Mouse (Mus musculus): Measurements from ENCODE around the gene Slc6a17. TPM values are rescaled to one million over a fixed set of nuclear protein-coding genes. Genes with fewer than 3 reads are reported as not detected.

The Slc6a17 gene
- total and polyA plus RNA-seq, 3 experiments, result 2.1 to 2.8 (median 2.3) TPM

DNA sequence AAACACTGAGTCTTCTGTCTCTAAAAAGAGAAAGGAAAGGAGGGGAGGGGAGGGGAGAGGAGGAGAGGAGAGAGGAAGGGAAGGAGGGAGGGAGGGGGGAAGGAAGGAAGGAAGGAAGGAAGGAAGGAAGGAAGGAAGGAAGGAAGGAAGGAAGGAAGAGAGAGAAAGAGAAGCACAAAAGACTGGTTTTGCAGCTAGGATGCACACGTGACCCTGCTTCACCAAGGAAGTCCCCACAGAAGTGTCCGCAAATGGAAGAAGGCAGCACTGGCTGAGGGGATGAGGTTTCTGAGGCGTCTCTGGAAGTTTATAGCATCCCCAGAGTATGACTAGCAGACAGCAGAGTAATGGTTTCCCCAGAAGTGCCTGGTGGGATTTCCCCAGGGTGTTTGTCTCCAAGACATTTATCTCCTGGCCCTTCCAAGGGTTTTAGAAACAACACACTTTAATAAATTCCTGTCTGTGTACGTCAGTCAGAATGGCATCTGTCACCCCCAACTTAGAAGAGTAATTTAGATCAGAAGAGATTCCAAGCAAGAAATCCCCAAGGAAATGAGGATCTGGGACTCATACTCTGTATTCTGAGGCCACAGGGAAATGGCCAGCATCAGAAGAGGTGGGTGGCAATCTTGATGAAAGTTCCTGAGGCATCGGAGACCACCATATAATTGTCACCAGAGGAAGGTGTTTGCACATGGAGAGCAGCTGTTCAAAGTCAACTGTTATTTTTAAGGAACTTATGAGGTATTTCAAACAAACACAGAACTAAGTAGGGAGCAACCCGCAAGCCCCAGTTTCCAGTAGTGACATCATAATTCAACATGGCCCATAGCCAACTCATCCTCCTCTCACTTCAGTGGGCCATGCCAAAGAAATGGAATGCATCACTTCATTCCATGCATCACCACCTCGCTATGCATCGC is 25.6 kb upstream of the Slc6a17 start:
- no peaks in the 10 kb centered on the region for H3K27me3 ChIP-seq (ENCODE audit: control insufficient read depth, insufficient read depth, low read length)
- no peaks in the 10 kb centered on the region for H3K36me3 ChIP-seq (ENCODE audit: control insufficient read depth, insufficient read depth, low read length)
- DNase-seq, result no peak
- intact Hi-C loops (cut with DNase I), result no loop called here
- H3K9ac ChIP-seq (ENCODE audit: low read depth, low read length), result no peak overlapping the region
- TF ChIP-seq EP300 (IDR thresholded peaks at IDR 0.05; ENCODE audit: insufficient read depth, low read depth, low read length), result no peak
- no peak for TF ChIP-seq CTCF (IDR thresholded peaks at IDR 0.05)
- no peak for TF ChIP-seq POLR2A (IDR thresholded peaks at IDR 0.05; ENCODE audit: insufficient read depth, low read depth, low read length)
- no peak overlapping the region for H3K4me3 ChIP-seq
- H3K79me2 ChIP-seq (replicated peaks; ENCODE audit: control insufficient read depth, insufficient read depth, low read length), result no peaks in the 10 kb centered on the region
- whole genome bisulfite sequencing, result 71% methylated on average over 8 of the region's 8 CpGs
- H3K4me1 ChIP-seq (ENCODE audit: control insufficient read depth, insufficient read depth, low read length), result no peaks in the 10 kb centered on the region
- H3K27ac ChIP-seq, result no peak overlapping the region

DNA sequence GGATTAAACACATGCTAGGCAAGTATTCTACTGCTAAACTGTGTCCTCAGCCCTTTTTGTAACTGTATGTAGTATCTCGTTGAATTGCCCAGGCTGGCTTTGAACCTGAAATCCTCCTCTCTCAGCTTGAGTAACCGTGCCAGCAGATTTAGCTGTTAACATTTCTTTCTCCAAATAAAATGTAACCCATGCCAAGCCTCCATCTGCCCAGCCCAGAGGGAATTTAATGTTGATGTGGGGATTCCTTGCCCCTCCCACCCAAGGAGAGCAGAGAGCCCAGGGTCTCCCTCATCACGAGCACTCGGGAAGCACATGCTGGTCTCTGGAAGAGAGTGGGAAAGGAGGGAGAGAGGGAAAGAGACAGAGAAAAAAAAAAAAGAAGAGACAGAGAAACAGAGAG is 24.8 kb upstream of the Slc6a17 start:
- 61% methylated on average over 4 of the region's 4 CpGs for WGBS
- Histone ChIP-seq H3K9ac (ENCODE audit: low read depth, low read length) (no peak overlapping the region), H3K79me2 (replicated peaks; ENCODE audit: control insufficient read depth, insufficient read depth, low read length) (no peaks in the 10 kb centered on the region), H3K4me3 (no peak overlapping the region), H3K4me1 (ENCODE audit: control insufficient read depth, insufficient read depth, low read length) (no peaks in the 10 kb centered on the region), H3K27ac (no peak overlapping the region), H3K27me3 (ENCODE audit: control insufficient read depth, insufficient read depth, low read length) (no peaks in the 10 kb centered on the region), H3K36me3 (ENCODE audit: control insufficient read depth, insufficient read depth, low read length) (no peaks in the 10 kb centered on the region)
- no peak for TF ChIP-seq POLR2A (IDR thresholded peaks at IDR 0.05; ENCODE audit: insufficient read depth, low read depth, low read length)
- TF ChIP-seq EP300 (IDR thresholded peaks at IDR 0.05; ENCODE audit: insufficient read depth, low read depth, low read length), result no peak
- TF ChIP-seq CTCF (IDR thresholded peaks at IDR 0.05), result no peak
- no peak for DNase-seq
- intact Hi-C loops (cut with DNase I), result no loop called here

DNA sequence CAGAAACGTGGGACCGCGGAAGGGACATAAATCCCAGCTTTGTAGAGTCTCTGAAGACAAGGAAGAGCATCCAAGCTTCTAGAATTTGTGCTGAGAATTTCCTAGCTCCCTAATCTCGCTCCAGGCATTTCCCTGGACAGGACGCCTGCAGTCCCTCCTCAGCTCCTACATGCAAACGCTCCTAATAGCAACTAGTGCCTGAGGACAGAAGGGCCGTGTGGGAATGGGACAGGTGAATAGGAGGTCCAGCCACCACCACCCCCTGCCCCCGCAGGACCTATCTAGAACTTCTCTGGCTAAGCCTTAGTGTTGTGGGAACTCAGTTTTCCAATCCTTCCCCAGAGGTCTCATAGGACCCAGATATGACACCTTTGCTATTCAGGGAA is 19.7 kb upstream of the Slc6a17 start:
- no peak overlapping the region for H3K9ac ChIP-seq (ENCODE audit: low read depth, low read length)

DNA sequence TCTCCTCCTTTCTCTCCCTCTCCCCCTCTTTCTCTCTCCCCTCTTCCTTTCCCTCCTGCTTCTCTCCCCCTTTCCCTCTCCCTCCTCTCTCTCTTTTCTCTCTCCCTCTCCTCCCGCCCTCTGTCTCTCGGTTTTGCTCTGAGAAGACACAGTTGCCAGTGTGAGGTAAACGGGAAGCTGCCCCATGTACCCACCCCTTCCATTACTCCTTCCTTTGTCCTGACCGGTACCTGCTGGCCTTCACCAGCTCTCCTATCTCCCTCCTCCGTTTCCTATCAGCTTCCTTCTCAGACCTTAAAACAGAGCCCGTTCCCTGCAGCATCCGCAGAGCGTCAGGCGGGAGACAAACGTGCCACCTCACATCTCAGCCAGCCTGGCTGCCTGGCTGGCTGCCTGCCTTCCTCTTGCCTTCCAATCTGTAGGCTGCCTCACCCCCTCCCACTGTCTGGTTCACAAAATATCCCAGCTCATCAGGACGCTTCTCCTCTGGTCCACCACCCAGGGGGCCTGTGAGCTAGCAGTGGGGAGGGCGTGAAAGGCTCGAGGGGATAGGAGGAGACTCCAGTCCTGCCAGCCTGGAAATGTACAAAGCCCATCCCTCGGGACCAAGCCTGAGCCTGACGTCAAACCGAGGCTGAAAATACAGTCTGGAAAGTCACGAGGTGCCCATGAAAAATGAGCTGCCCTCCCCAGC is 19.1 kb upstream of the Slc6a17 start:
- intact Hi-C loops (cut with DNase I), result no loop called here
- no peak overlapping the region for H3K9ac ChIP-seq (ENCODE audit: low read depth, low read length)
- no peaks in the 10 kb centered on the region for H3K79me2 ChIP-seq (replicated peaks; ENCODE audit: control insufficient read depth, insufficient read depth, low read length)
- TF ChIP-seq CTCF (IDR thresholded peaks at IDR 0.05) (no peak), EP300 (IDR thresholded peaks at IDR 0.05; ENCODE audit: insufficient read depth, low read depth, low read length) (no peak), POLR2A (IDR thresholded peaks at IDR 0.05; ENCODE audit: insufficient read depth, low read depth, low read length) (no peak)
- no peaks in the 10 kb centered on the region for H3K36me3 ChIP-seq (ENCODE audit: control insufficient read depth, insufficient read depth, low read length)
- WGBS, result 4% methylated on average over 17 of the region's 17 CpGs
- no peak overlapping the region for H3K4me3 ChIP-seq
- DNase-seq, result peak in 1 of 2 experiments; percentile 16
- H3K4me1 ChIP-seq (ENCODE audit: control insufficient read depth, insufficient read depth, low read length), result no peaks in the 10 kb centered on the region
- no peak overlapping the region for H3K27ac ChIP-seq
- H3K27me3 ChIP-seq (ENCODE audit: control insufficient read depth, insufficient read depth, low read length), result no peaks in the 10 kb centered on the region

More for the DNA sequence above, 19.7 kb upstream of the Slc6a17 start:
- Histone ChIP-seq H3K4me3 (no peak overlapping the region), H3K36me3 (ENCODE audit: control insufficient read depth, insufficient read depth, low read length) (no peaks in the 10 kb centered on the region), H3K4me1 (ENCODE audit: control insufficient read depth, insufficient read depth, low read length) (no peaks in the 10 kb centered on the region), H3K27me3 (ENCODE audit: control insufficient read depth, insufficient read depth, low read length) (no peaks in the 10 kb centered on the region), H3K27ac (0 out of 2 replicates have a peak overlapping the region, but pooled peaks have one; percentile 12), H3K79me2 (replicated peaks; ENCODE audit: control insufficient read depth, insufficient read depth, low read length) (no peaks in the 10 kb centered on the region)
- 17% methylated on average over 8 of the region's 8 CpGs for WGBS
- TF ChIP-seq EP300 (IDR thresholded peaks at IDR 0.05; ENCODE audit: insufficient read depth, low read depth, low read length), result no peak
- no peak for DNase-seq
- intact Hi-C loops (cut with DNase I), result no loop called here

DNA sequence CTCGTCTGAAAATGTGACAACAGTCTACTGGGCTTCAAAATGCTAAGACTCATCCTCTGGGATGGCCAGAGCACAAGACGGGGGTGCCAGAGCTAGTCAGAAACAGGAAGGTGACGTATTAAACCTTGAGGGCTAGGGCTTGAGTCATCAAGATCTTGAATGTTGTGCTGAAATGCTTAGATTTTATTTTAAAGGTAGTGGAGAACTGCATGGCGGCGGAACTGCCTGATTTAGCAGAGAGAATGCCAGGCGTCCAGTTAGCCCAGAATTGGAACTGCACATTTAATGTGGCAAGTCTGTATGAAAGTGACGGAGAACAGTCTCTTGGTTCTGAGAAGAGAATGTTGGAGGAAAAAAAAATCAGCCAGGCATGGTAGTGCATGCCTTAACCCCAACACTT is 17.1 kb upstream of the Slc6a17 start:
- H3K27ac ChIP-seq, result no peak overlapping the region
- H3K4me1 ChIP-seq (ENCODE audit: control insufficient read depth, insufficient read depth, low read length), result no peaks in the 10 kb centered on the region
- no peaks in the 10 kb centered on the region for H3K79me2 ChIP-seq (replicated peaks; ENCODE audit: control insufficient read depth, insufficient read depth, low read length)
- H3K36me3 ChIP-seq (ENCODE audit: control insufficient read depth, insufficient read depth, low read length), result no peaks in the 10 kb centered on the region
- TF ChIP-seq CTCF (IDR thresholded peaks at IDR 0.05), result no peak
- TF ChIP-seq EP300 (IDR thresholded peaks at IDR 0.05; ENCODE audit: insufficient read depth, low read depth, low read length), result no peak
- TF ChIP-seq POLR2A (IDR thresholded peaks at IDR 0.05; ENCODE audit: insufficient read depth, low read depth, low read length), result no peak
- no peaks in the 10 kb centered on the region for H3K27me3 ChIP-seq (ENCODE audit: control insufficient read depth, insufficient read depth, low read length)
- H3K4me3 ChIP-seq, result no peak overlapping the region
- H3K9ac ChIP-seq (ENCODE audit: low read depth, low read length), result no peak overlapping the region
- 79% methylated on average over 7 of the region's 7 CpGs for WGBS
- intact Hi-C loops (cut with DNase I), result no loop called here
- no peak for DNase-seq

DNA sequence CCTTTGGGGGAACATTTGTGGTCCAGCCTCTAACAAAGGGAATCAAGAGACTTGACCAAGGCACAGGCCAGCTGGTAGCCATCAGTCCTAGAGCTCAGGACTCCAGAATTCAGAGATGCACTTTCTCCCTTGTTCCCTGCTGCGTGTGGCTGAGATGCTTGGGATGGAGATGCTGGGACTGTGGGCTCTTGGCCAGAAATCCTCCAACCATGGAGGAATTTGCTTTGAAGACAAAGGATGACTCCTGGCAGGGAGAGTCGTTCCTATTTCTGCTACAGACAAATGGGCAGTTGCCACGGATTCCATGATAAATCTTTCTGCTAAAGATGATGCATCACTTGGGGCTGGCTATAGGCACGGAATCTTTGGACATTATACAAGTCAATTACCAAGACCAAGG is 15.7 kb upstream of the Slc6a17 start:
- no peak for DNase-seq
- intact Hi-C loops (cut with DNase I), result no loop called here
- Histone ChIP-seq H3K27me3 (ENCODE audit: control insufficient read depth, insufficient read depth, low read length) (no peaks in the 10 kb centered on the region), H3K36me3 (ENCODE audit: control insufficient read depth, insufficient read depth, low read length) (no peaks in the 10 kb centered on the region), H3K79me2 (replicated peaks; ENCODE audit: control insufficient read depth, insufficient read depth, low read length) (no peaks in the 10 kb centered on the region), H3K4me1 (ENCODE audit: control insufficient read depth, insufficient read depth, low read length) (no peaks in the 10 kb centered on the region), H3K27ac (no peak overlapping the region), H3K4me3 (no peak overlapping the region), H3K9ac (ENCODE audit: low read depth, low read length) (no peak overlapping the region)
- WGBS, result 52% methylated on average over 4 of the region's 4 CpGs
- no peak for TF ChIP-seq POLR2A (IDR thresholded peaks at IDR 0.05; ENCODE audit: insufficient read depth, low read depth, low read length)
- no peak for TF ChIP-seq EP300 (IDR thresholded peaks at IDR 0.05; ENCODE audit: insufficient read depth, low read depth, low read length)
- no peak for TF ChIP-seq CTCF (IDR thresholded peaks at IDR 0.05)

Measured in heart, adult 2 months (tissue).